Mouse (Mus musculus): ENCODE data around the gene 2810408A11Rik.
A peak's percentile ranks its signal among the peaks of the same experiment; 100 is the strongest.
"Not testable (repeated sequence)": the region's sequence is repeated elsewhere in the genome, so short reads cannot be mapped to it uniquely, and the experiment has no call there.

2810408A11Rik gene

GRCm38 (mm10) chr11:69930967-69931537, 30.3 kb upstream of the 2810408A11Rik start:
- DNase-seq: no peak

GRCm38 (mm10) chr11:69930176-69930575, 29.4 kb upstream of the 2810408A11Rik start:
- not testable (repeated sequence) for DNase-seq

GRCm38 (mm10) chr11:69929712-69930111, 28.9 kb upstream of the 2810408A11Rik start:
- DNase-seq: no peak

GRCm38 (mm10) chr11:69927501-69927900, 26.7 kb upstream of the 2810408A11Rik start:
- no peak for DNase-seq

GRCm38 (mm10) chr11:69922796-69923195, 22.0 kb upstream of the 2810408A11Rik start:
- no peak for DNase-seq

- no peak for DNase-seq
These were observed 21.4 kb upstream of the 2810408A11Rik start for GRCm38 (mm10) chr11:69922012-69922756.

- peak; percentile 100 for DNase-seq
These were observed 20.6 kb upstream of the 2810408A11Rik start, which contains the start of gene Eif5a for GRCm38 (mm10) chr11:69921114-69922011. Gene Eif5a (minus strand): TSS chr11:69921958.

- DNase-seq: peak; percentile 77
These were observed 19.7 kb upstream of the 2810408A11Rik start for GRCm38 (mm10) chr11:69920266-69921031.

- DNase-seq: peak; percentile 87
These were observed 19.0 kb upstream of the 2810408A11Rik start for GRCm38 (mm10) chr11:69919661-69920265.

- DNase-seq: no peak
These were observed 18.3 kb upstream of the 2810408A11Rik start for GRCm38 (mm10) chr11:69919053-69919452.

- no peak for DNase-seq
These were observed 17.3 kb upstream of the 2810408A11Rik start for GRCm38 (mm10) chr11:69918118-69918517.

GRCm38 (mm10) chr11:69917379-69917948, 16.7 kb upstream of the 2810408A11Rik start:
- DNase-seq: no peak

- not testable (repeated sequence) for DNase-seq
These were observed 16.0 kb upstream of the 2810408A11Rik start for GRCm38 (mm10) chr11:69916652-69917378.

GRCm38 (mm10) chr11:69915667-69916627, 15.2 kb upstream of the 2810408A11Rik start:
- no peak for DNase-seq

GRCm38 (mm10) chr11:69914917-69915430, 14.2 kb upstream of the 2810408A11Rik start:
- DNase-seq: no peak

- peak; percentile 52 for DNase-seq
These were observed 13.6 kb upstream of the 2810408A11Rik start for GRCm38 (mm10) chr11:69914372-69914764.

GRCm38 (mm10) chr11:69913554-69914371, 13.0 kb upstream of the 2810408A11Rik start, which contains the start of gene Gps2:
Gene Gps2 (plus strand): TSS chr11:69913888.
- DNase-seq: peak; percentile 95
